Mouse (Mus musculus): ENCODE measurements around the gene Dnajc30. TPM values are rescaled to one million over a fixed set of nuclear protein-coding genes. Genes with fewer than 3 reads are reported as not detected.
"Not testable (repeated sequence)": the region's sequence is repeated elsewhere in the genome, so short reads cannot be mapped to it uniquely, and the experiment has no call there.

The Dnajc30 gene
- polyA plus RNA-seq, 1 experiment: 46.6 TPM

DNA sequence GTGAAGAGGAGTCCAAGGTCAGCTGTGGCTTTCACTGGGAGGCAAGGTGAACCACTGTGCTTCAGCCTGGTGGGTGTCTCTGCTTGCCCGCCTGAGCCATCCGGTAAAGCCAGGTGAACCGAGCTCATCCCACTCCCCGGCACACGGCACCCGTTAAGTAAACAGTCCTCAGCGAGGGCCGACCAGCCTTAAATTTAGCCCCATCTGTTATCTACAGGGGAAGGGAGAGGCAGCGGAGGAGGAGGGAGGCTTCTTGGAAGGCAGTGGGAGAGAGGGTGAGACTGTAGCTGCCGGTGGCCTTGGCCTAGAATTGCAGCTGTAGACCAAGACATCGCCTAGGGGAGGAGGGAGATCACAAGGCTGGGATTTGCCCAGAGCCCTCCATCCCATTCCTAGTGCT is 23.2 kb upstream of the Dnajc30 start:
- no peak for DNase-seq
- TF ChIP-seq CTCF (IDR thresholded peaks at IDR 0.05; ENCODE audit: borderline replicate concordance, insufficient read depth, low read depth, low read length): no peak
- TF ChIP-seq POLR2A (IDR thresholded peaks at IDR 0.05; ENCODE audit: borderline replicate concordance, insufficient read depth, low read length): no peak
- H3K27ac ChIP-seq (ENCODE audit: insufficient read depth, low read length): no peak overlapping the region
- H3K4me1 ChIP-seq (ENCODE audit: control insufficient read depth, insufficient read depth, low read length): no peaks in the 10 kb centered on the region
- no peak overlapping the region for H3K4me3 ChIP-seq (replicated peaks; ENCODE audit: insufficient read depth, low read depth, low read length)
- H3K27me3 ChIP-seq (ENCODE audit: control insufficient read depth, insufficient read depth, low read length): no peaks in the 10 kb centered on the region
- WGBS: 72% methylated on average over 11 of the region's 11 CpGs

DNA sequence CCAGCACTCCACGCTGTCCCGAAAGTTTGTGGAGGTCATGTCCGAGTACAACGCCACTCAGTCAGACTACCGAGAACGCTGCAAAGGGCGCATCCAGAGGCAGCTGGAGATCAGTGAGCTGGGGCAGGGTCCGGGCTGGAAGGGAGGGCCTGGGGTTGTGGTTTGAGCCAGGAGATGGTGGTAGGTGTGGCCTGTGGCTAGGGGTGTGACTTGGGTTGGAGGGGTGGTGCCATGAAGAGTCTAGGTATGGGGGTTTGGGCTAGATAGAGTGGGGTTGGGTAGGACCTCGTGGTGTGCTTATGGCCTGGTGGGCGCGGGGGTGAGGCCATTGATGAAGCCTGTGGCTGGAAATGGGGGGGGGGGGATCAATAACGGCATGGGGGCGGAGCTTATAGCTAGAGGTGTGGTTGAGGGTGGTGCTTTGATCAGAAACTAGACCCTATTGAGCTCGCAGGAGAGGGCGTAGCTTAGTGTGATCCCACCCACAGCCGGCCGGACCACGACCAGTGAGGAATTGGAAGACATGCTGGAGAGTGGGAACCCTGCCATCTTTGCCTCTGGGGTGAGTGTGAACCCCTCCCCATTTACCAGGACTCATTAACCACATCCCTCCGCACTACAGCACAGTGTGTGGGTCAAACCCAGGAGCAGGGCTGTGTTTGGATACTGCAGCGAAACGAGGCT is 21.8 kb upstream of the Dnajc30 start:
- WGBS: 38% methylated on average over 21 of the region's 21 CpGs
- Histone ChIP-seq H3K27me3 (ENCODE audit: control insufficient read depth, insufficient read depth, low read length) (no peaks in the 10 kb centered on the region), H3K27ac (ENCODE audit: insufficient read depth, low read length) (no peak overlapping the region), H3K4me1 (ENCODE audit: control insufficient read depth, insufficient read depth, low read length) (no peaks in the 10 kb centered on the region), H3K4me3 (replicated peaks; ENCODE audit: insufficient read depth, low read depth, low read length) (no peak overlapping the region)
- no peak for TF ChIP-seq CTCF (IDR thresholded peaks at IDR 0.05; ENCODE audit: borderline replicate concordance, insufficient read depth, low read depth, low read length)
- no peak for TF ChIP-seq POLR2A (IDR thresholded peaks at IDR 0.05; ENCODE audit: borderline replicate concordance, insufficient read depth, low read length)
- DNase-seq: no peak

DNA sequence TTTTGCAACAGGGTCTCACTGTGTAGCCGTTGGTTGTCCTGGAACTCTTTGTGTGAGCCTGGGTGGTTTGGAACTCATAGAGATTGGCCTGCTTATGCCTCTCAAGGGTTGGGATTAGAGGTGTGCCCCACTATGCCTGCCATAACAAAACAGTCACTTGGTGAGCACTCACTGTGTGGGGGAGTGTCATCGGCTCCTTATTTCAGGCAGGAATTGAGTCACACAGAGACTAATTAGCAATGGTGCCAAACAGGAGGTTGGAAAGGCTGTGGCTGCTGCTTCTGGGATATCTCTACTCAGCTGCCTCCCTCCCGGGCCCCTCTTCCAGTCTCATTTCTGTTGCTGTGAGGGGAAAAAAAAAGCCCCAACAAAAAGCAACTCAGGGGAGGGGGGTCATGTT is 19.4 kb upstream of the Dnajc30 start:
- Histone ChIP-seq H3K27me3 (ENCODE audit: control insufficient read depth, insufficient read depth, low read length) (no peaks in the 10 kb centered on the region), H3K4me1 (ENCODE audit: control insufficient read depth, insufficient read depth, low read length) (no peaks in the 10 kb centered on the region), H3K4me3 (replicated peaks; ENCODE audit: insufficient read depth, low read depth, low read length) (no peak overlapping the region), H3K27ac (ENCODE audit: insufficient read depth, low read length) (no peak overlapping the region)
- 79% methylated on average over 3 of the region's 3 CpGs for WGBS
- no peak for TF ChIP-seq CTCF (IDR thresholded peaks at IDR 0.05; ENCODE audit: borderline replicate concordance, insufficient read depth, low read depth, low read length)
- TF ChIP-seq POLR2A (IDR thresholded peaks at IDR 0.05; ENCODE audit: borderline replicate concordance, insufficient read depth, low read length): no peak
- DNase-seq: no peak

DNA sequence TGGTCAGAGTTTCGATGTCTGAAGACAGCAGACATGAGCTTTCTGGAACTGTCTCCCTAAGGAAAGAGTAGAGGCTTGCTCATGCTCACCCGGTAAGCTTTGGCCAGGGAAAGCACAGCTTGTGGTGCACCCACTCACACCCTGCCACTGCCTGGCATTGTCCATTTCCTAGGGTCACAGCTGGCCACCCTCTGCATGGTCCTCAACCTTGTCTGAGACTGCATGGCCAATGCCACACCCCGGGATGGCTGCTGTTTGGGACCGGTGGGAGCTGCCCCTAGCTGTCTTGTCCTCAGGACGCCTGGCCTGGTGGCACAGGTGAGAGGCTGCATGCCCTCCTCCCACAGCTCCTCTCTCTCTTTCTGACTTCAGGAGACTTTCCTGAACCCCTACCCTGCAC is 15.5 kb upstream of the Dnajc30 start:
- no peaks in the 10 kb centered on the region for H3K4me1 ChIP-seq (ENCODE audit: control insufficient read depth, insufficient read depth, low read length)
- TF ChIP-seq CTCF (IDR thresholded peaks at IDR 0.05; ENCODE audit: borderline replicate concordance, insufficient read depth, low read depth, low read length) (no peak), POLR2A (IDR thresholded peaks at IDR 0.05; ENCODE audit: borderline replicate concordance, insufficient read depth, low read length) (no peak)
- no peaks in the 10 kb centered on the region for H3K27me3 ChIP-seq (ENCODE audit: control insufficient read depth, insufficient read depth, low read length)
- no peak overlapping the region for H3K27ac ChIP-seq (ENCODE audit: insufficient read depth, low read length)
- no peak for DNase-seq
- H3K4me3 ChIP-seq (replicated peaks; ENCODE audit: insufficient read depth, low read depth, low read length): no peak overlapping the region
- WGBS: 88% methylated on average over 5 of the region's 5 CpGs

DNA sequence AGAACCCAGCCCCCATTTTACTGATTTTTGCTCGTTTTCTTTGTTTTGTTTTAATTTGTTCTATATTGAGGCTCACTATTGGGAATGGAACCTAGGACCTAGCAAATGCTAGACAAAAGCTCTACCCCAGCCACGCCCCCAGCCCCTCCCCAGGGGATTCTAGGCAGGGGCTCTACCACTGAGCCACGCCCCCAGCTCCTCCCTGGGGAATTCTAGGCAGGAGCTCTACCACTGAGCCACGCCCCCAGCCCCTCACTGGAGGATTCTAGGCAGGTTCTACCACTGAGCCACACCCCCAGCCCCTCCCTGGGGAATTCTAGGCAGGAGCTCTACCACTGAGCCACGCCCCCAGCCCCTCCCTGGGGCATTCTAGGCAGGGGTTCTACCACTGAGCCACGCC is 14.7 kb upstream of the Dnajc30 start:
- H3K27ac ChIP-seq (ENCODE audit: insufficient read depth, low read length); H3K4me3 ChIP-seq (replicated peaks; ENCODE audit: insufficient read depth, low read depth, low read length); DNase-seq; H3K27me3 ChIP-seq (ENCODE audit: control insufficient read depth, insufficient read depth, low read length); H3K4me1 ChIP-seq (ENCODE audit: control insufficient read depth, insufficient read depth, low read length): not testable (repeated sequence)
- 87% methylated on average over 6 of the region's 6 CpGs for WGBS

DNA sequence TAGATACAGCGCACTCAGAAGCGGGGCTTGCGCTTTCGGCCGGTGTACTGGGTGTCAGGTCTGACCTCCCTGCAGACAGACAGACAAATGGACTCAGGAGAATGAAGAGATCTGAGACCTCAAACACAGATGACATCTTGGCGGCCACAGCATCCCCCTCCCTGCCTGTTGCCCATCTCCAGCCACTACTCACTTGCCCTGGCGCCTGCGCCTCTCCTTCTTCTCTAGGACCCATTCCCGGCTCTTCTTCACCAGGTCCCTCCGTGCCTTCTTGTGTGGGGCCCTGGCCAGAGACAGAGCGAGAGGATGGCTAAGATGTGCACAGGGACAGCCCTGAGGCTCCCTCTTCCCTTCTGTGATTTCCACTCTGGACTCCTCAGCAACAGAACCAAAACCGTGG is 10.6 kb upstream of the Dnajc30 start:
- WGBS: 82% methylated on average over 12 of the region's 12 CpGs

DNA sequence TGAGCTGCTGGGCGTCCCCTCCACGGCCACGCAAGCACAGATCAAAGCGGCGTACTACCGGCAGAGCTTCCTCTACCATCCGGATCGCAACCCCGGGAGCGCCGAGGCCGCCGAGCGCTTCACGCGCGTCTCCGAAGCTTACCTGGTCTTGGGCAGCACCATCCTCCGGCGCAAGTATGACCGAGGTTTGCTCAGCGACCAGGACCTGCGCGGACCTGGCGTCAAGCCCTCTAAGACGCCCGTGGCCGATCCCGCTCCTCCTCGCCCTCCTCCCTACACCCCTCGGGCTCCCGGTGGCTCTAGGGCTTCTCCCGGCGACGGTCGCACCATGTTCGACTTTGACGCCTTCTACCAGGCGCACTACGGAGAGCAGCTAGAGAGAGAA is 372 bp downstream of the Dnajc30 start:
- no peak for DNase-seq
- TF ChIP-seq CTCF (IDR thresholded peaks at IDR 0.05; ENCODE audit: borderline replicate concordance, insufficient read depth, low read depth, low read length) (no peak), POLR2A (IDR thresholded peaks at IDR 0.05; ENCODE audit: borderline replicate concordance, insufficient read depth, low read length) (no peak)
- Histone ChIP-seq H3K27me3 (ENCODE audit: control insufficient read depth, insufficient read depth, low read length) (no peaks in the 10 kb centered on the region), H3K4me3 (replicated peaks; ENCODE audit: insufficient read depth, low read depth, low read length) (peak overlapping the region; percentile 68), H3K27ac (ENCODE audit: insufficient read depth, low read length) (peak overlapping the region; percentile 73), H3K4me1 (ENCODE audit: control insufficient read depth, insufficient read depth, low read length) (peaks cover 2% of the 10 kb centered on the region; the same call in 1 of the 2 replicates)
- under 1% methylated on average over 40 of the region's 40 CpGs for WGBS

More for the DNA sequence above, 10.6 kb upstream of the Dnajc30 start:
- no peak overlapping the region for H3K27ac ChIP-seq (ENCODE audit: insufficient read depth, low read length)
- no peaks in the 10 kb centered on the region for H3K4me1 ChIP-seq (ENCODE audit: control insufficient read depth, insufficient read depth, low read length)
- no peak overlapping the region for H3K4me3 ChIP-seq (replicated peaks; ENCODE audit: insufficient read depth, low read depth, low read length)
- DNase-seq: no peak
- H3K27me3 ChIP-seq (ENCODE audit: control insufficient read depth, insufficient read depth, low read length): no peaks in the 10 kb centered on the region
- TF ChIP-seq POLR2A (IDR thresholded peaks at IDR 0.05; ENCODE audit: borderline replicate concordance, insufficient read depth, low read length) (no peak), CTCF (IDR thresholded peaks at IDR 0.05; ENCODE audit: borderline replicate concordance, insufficient read depth, low read depth, low read length) (no peak)

DNA sequence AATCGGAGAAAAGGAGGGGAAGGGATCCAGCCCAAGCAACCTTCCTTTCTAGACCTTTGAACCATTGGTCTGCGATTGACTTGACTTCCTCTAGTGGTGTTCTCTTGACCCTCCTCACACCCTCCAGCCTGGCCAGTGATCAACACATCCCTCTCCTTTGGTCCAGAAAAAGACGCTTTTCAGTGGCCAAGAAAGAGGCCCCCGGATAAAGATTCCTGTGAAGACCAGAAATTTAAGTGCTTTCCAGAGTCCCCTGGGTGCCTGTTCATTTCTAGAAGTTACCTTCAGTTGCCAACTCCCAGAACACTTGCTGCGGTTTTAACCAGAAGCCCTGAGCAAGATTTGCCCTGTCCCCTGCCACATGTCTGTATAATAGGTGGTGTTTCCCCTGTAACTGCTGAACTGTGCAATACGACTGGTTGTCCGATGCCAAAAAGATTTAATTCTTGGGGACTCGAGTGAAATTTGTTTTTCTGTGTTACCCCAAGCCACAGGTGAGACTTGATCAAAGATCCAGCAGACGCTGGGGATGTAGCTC is 976 bp downstream of the Dnajc30 start, which contains the start of gene Bud23:
Gene Bud23 (minus strand): TSS at position 51 of the 538 bp plus-strand sequence.
- not testable (repeated sequence) for H3K4me1 ChIP-seq (ENCODE audit: control insufficient read depth, insufficient read depth, low read length); H3K27me3 ChIP-seq (ENCODE audit: control insufficient read depth, insufficient read depth, low read length); DNase-seq
- Histone ChIP-seq H3K4me3 (replicated peaks; ENCODE audit: insufficient read depth, low read depth, low read length) (peak within 1 kb of the TSS; percentile 68), H3K27ac (ENCODE audit: insufficient read depth, low read length) (peak within 1 kb of the TSS; percentile 73)
- WGBS: 59% methylated on average over 9 of the region's 9 CpGs
